Mouse (Mus musculus) CH12.LX (cell line): ENCODE measurements around the gene Wrnip1. TPM values are rescaled to one million over a fixed set of nuclear protein-coding genes. Genes with fewer than 3 reads are reported as not detected.
A peak's percentile ranks its signal among the peaks of the same experiment; 100 is the strongest.

ENCODE experiments used
- DNase-seq: peaks from one replicate; pipeline ENCODE4 v3.0.0-alpha.2; 2013; ENCODE audit errors: extremely low read depth
- H3K27ac ChIP-seq: 2 replicates; pipeline ENCODE4 v1.5.1; 2012; ENCODE audit warnings: low read depth, mild to moderate bottlenecking, control low read depth, moderate library complexity; ENCODE audit not compliant: insufficient read depth
- H3K27me3 ChIP-seq: replicated peaks from 2 replicates; pipeline ENCODE3; 2012; ENCODE audit warnings: inconsistent platforms
- H3K36me3 ChIP-seq, 2 experiments: replicated peaks in 1 of 2; 2 replicates each; pipeline versions ENCODE3 to v1.6.1; 2012; ENCODE audit warnings: inconsistent platforms in 1 of 2, low read length in 1 of 2, mild to moderate bottlenecking in 1 of 2, mixed read lengths in 1 of 2, moderate library complexity in 1 of 2; ENCODE audit not compliant: control insufficient read depth in 1 of 2, insufficient read depth in 1 of 2
- H3K4me1 ChIP-seq, 2 experiments: 2 replicates each; pipeline ENCODE4 v1.6.1; 2012; ENCODE audit warnings: inconsistent platforms in 1 of 2, moderate library complexity in 1 of 2; ENCODE audit not compliant: insufficient read depth in 2 of 2, control insufficient read depth in 1 of 2
- H3K4me2 ChIP-seq: 2 replicates; pipeline ENCODE4 v1.6.1; 2012; ENCODE audit warnings: low read depth, mild to moderate bottlenecking, control low read depth; ENCODE audit not compliant: poor library complexity, insufficient read depth, severe bottlenecking
- H3K4me3 ChIP-seq, 3 experiments: fragments of 150-350 bp in 1 of 3; sonication (generic) in 1 of 3; replicated peaks in 1 of 3; 2 replicates each; pipeline versions ENCODE3 to v1.5.1; 2011 to 2012; ENCODE audit warnings: low read depth in 2 of 3, low read length in 2 of 3, mild to moderate bottlenecking in 2 of 3, moderate library complexity in 2 of 3, control low read depth in 1 of 3, improper control_type of control experiment in 1 of 3, inconsistent platforms in 1 of 3, mixed read lengths in 1 of 3; ENCODE audit not compliant: poor library complexity in 1 of 3
- H3K79me2 ChIP-seq: replicated peaks from 2 replicates; pipeline ENCODE4 v1.6.1; 2012; ENCODE audit warnings: mild to moderate bottlenecking, moderate library complexity; ENCODE audit not compliant: control insufficient read depth, poor library complexity, insufficient read depth, severe bottlenecking; ENCODE audit errors: extremely low read depth
- H3K9ac ChIP-seq: 2 replicates; pipeline ENCODE4 v1.6.1; 2012; ENCODE audit warnings: low read depth, mild to moderate bottlenecking, control low read depth, moderate library complexity; ENCODE audit not compliant: insufficient read depth
- H3K9me3 ChIP-seq: replicated peaks from 2 replicates; pipeline ENCODE3; 2012; ENCODE audit warnings: low read length, inconsistent platforms, mixed read lengths
- CTCF ChIP-seq, 2 experiments: IDR thresholded peaks in 1 of 2; conservative IDR thresholded peaks in 1 of 2; 2 replicates each; pipeline ENCODE4 v1.5.1; 2011 to 2012; ENCODE audit warnings: low read depth in 2 of 2, low read length in 2 of 2, improper control_type of control experiment in 1 of 2, inconsistent platforms in 1 of 2, mild to moderate bottlenecking in 1 of 2, moderate library complexity in 1 of 2
- E2F4 ChIP-seq: IDR thresholded peaks from 2 replicates; pipeline ENCODE4 v1.6.1; 2011; ENCODE audit warnings: low read depth, low read length, improper control_type of control experiment; ENCODE audit not compliant: insufficient replicate concordance
- ELF1 ChIP-seq: IDR thresholded peaks from 2 replicates; pipeline ENCODE4 v1.6.1; 2014; ENCODE audit warnings: low read depth, mild to moderate bottlenecking, inconsistent platforms, low read length, improper control_type of control experiment
- HCFC1 ChIP-seq: IDR thresholded peaks from 2 replicates; pipeline ENCODE4 v1.6.1; 2012; ENCODE audit warnings: low read depth, mild to moderate bottlenecking, inconsistent platforms, low read length, improper control_type of control experiment
- IRF4 ChIP-seq: IDR thresholded peaks from 2 replicates; pipeline ENCODE4 v1.6.1; 2014; ENCODE audit warnings: low read depth, mild to moderate bottlenecking, inconsistent platforms, low read length, improper control_type of control experiment
- JUND ChIP-seq: conservative IDR thresholded peaks from 2 replicates; pipeline ENCODE4 v1.6.1; 2011; ENCODE audit warnings: low read depth, low read length, improper control_type of control experiment
- MAFK ChIP-seq: IDR thresholded peaks from 2 replicates; pipeline ENCODE4 v1.6.1; 2011; ENCODE audit warnings: low read length, improper control_type of control experiment; ENCODE audit not compliant: insufficient replicate concordance
- MEF2A ChIP-seq: IDR thresholded peaks from 2 replicates; pipeline ENCODE4 v1.6.1; 2014; ENCODE audit warnings: low read depth, mild to moderate bottlenecking, inconsistent platforms, low read length, improper control_type of control experiment, borderline replicate concordance
- PAX5 ChIP-seq: IDR thresholded peaks from 2 replicates; pipeline ENCODE4 v1.6.1; 2012; ENCODE audit warnings: low read length, inconsistent platforms, mixed read lengths
- RAD21 ChIP-seq: IDR thresholded peaks from 2 replicates; pipeline ENCODE4 v1.6.1; 2011; ENCODE audit warnings: low read depth, mild to moderate bottlenecking, low read length, improper control_type of control experiment, moderate library complexity
- SMC3 ChIP-seq: IDR thresholded peaks from 2 replicates; pipeline ENCODE4 v1.6.1; 2011; ENCODE audit warnings: low read depth, low read length, improper control_type of control experiment
- ZNF384 ChIP-seq: IDR thresholded peaks from 2 replicates; pipeline ENCODE4 v1.6.1; 2012; ENCODE audit warnings: low read depth, low read length, improper control_type of control experiment, inconsistent platforms
- dilution Hi-C: fragments of 300-500 bp; cut with MboI; formaldehyde crosslinking; loops from 2 replicates; pipeline ENCODE4 v1.14.3; 2020; ENCODE audit warnings: low sequenced_read_pairs; ENCODE audit not compliant: extremely low pct_unique_long_range_greater_than_20kb, extremely low pct_ligation_motif_present
- in situ Hi-C: fragments of 300-500 bp; cut with MboI; formaldehyde crosslinking; loops from 3 replicates; pipeline ENCODE4 v1.14.3; 2019; ENCODE audit warnings: low sequenced_read_pairs, low pct_ligation_motif_present, low pct_unique_long_range_greater_than_20kb, mixed read lengths
- polyA plus RNA-seq: library from polyadenylated mRNA; unstranded; fragments of >175 nt; gene quantifications from 2 replicates; pipeline ENCODE4 v1.2.1, GENCODE M21; 2012; ENCODE audit warnings: low read depth; ENCODE audit not compliant: insufficient read length
- total RNA-seq, 2 experiments: library from RNA; depleted of rRNA; stranded (reverse); fragments of 300-350 nt in 1 of 2; fragments of >200 nt in 1 of 2; gene quantifications; 2 replicates each; pipeline ENCODE4 v1.2.3; 2012 to 2014

The Wrnip1 gene
- total and polyA plus RNA-seq, 3 experiments = 47.4 to 61.4 (median 60.5) TPM

DNA sequence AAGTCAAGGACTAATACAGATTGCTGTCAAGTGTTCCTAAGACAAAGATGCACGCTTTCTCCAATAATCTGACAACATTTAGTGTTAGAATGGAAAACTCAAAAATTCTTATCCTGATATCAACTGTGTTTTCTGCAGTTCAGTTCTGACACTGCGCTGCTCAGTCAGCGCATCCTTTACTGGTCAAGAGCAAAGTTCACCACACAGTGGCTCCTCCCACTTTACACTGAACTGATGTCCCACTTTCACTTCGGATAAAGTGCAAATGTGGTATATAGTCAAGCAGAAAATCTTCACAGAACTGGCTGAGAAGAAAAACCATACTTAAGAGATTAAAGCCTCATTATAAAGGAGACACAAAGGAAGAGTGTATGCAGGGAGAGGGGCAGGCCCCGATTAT, 6.7 kb upstream of the Wrnip1 start:
- H3K4me3 ChIP-seq = no peak overlapping the region
- H3K36me3 ChIP-seq = no peaks in the 10 kb centered on the region
- peaks cover 5 to 21% of the 10 kb centered on the region in 2 experiments; a peak in 3 of 4 replicates for H3K4me1 ChIP-seq
- no peak overlapping the region for H3K9ac ChIP-seq
- no peaks in the 10 kb centered on the region for H3K27me3 ChIP-seq
- DNase-seq = no peak
- no peaks in the 10 kb centered on the region for H3K79me2 ChIP-seq
- in situ Hi-C loops = no loop called here
- no peak overlapping the region for H3K27ac ChIP-seq
- H3K4me2 ChIP-seq = no peak overlapping the region
- dilution Hi-C loops = no loop called here
- no peak for TF ChIP-seq CTCF (conservative IDR thresholded peaks at IDR 0.05 in 1 of 2, IDR thresholded peaks at IDR 0.05 in 1 of 2; ENCODE audit: low read depth in 2 of 2, low read length in 2 of 2)
- TF ChIP-seq, all 38 proteins: peak for 0
- H3K9me3 ChIP-seq = no peaks in the 10 kb centered on the region

DNA sequence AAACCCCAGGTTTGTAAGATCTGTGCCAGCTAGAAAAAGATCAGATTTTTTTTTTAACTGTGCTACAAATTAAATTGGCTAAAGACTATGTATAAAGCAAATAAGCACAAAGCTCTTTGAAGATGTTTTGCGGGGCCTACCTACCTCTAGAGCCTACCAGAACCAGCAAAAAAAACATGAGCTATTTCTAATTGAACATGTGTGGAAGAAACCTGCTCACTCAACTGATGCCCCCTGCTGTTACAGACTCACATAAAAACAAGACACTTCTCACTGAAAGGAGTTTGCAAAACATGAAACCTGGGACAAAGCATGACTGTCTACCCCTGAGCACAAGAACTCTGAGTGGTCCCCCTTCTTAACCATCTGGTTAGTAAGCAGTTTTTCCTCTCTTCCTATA, 4.8 kb upstream of the Wrnip1 start:
- no peak overlapping the region for H3K4me3 ChIP-seq
- no peak overlapping the region for H3K4me2 ChIP-seq
- no peak overlapping the region for H3K27ac ChIP-seq
- no peak for TF ChIP-seq PAX5
- no peak for TF ChIP-seq E2F4
- 0 out of 2 replicates have a peak, but pooled peaks have one; percentile 13 for TF ChIP-seq IRF4
- peak; percentile 6; the same call in 1 of the 2 replicates for TF ChIP-seq RAD21
- no peak for TF ChIP-seq HCFC1
- TF ChIP-seq ZNF384 = peak; percentile 76
- peak in 1 of 2 experiments; percentile 63; a peak in 2 of 4 replicates for TF ChIP-seq CTCF (conservative IDR thresholded peaks at IDR 0.05 in 1 of 2, IDR thresholded peaks at IDR 0.05 in 1 of 2; ENCODE audit: low read depth in 2 of 2, low read length in 2 of 2)
- TF ChIP-seq ELF1 = 0 out of 2 replicates have a peak, but pooled peaks have one; percentile 8
- TF ChIP-seq SMC3 = peak; percentile 54
- peak; percentile 20 for DNase-seq
- H3K9ac ChIP-seq = peak overlapping the region; percentile 4; the same call in 1 of the 2 replicates
- H3K36me3 ChIP-seq = no peaks in the 10 kb centered on the region
- no peaks in the 10 kb centered on the region for H3K79me2 ChIP-seq
- dilution Hi-C loops = no loop called here
- in situ Hi-C loops = no loop called here
- H3K4me1 ChIP-seq = peaks cover 5 to 21% of the 10 kb centered on the region in 2 experiments; a peak in 3 of 4 replicates
- no peaks in the 10 kb centered on the region for H3K27me3 ChIP-seq
- no peaks in the 10 kb centered on the region for H3K9me3 ChIP-seq

DNA sequence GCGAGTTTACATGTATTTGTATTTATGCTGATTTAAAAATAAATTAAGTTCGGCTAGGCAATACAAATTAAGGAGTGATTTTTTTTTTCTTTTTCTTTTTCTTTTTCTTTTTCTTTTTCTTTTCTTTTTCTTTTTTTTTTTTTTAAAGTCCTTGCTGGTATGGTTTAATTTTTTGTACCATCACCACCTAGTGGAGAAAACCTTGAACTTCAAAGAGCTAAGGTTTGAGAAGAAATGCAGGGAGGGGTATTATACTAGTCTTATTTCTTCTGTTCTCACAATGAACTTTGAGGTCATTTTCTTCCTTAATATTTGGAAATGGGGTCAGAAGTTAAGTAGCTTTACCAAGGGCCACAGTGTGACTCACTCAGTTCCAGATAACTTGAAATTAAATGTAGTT, 2.7 kb upstream of the Wrnip1 start:
- Histone ChIP-seq H3K27ac (no peak overlapping the region), H3K9me3 (no peaks in the 10 kb centered on the region), H3K79me2 (peaks cover 18% of the 10 kb centered on the region), H3K4me1 (peaks cover 8 to 30% of the 10 kb centered on the region in 2 experiments; a peak in 3 of 4 replicates)
- in situ Hi-C loops = no loop called here
- peak; percentile 49 for DNase-seq
- TF ChIP-seq MAFK = no peak
- no peak for TF ChIP-seq MEF2A
- peak in 1 of 2 experiments; percentile 57; a peak in 3 of 4 replicates for TF ChIP-seq CTCF (conservative IDR thresholded peaks at IDR 0.05 in 1 of 2, IDR thresholded peaks at IDR 0.05 in 1 of 2; ENCODE audit: low read depth in 2 of 2, low read length in 2 of 2)
- TF ChIP-seq ZNF384 = peak; percentile 96
- no peak for TF ChIP-seq JUND
- peak; percentile 22 for TF ChIP-seq RAD21
- TF ChIP-seq, all 38 proteins: peak for 3
- H3K4me2 ChIP-seq = no peak overlapping the region
- no peak overlapping the region for H3K9ac ChIP-seq
- no peaks in the 10 kb centered on the region for H3K27me3 ChIP-seq
- H3K36me3 ChIP-seq = peaks cover 0 to 6% of the 10 kb centered on the region in 2 experiments
- no peak overlapping the region for H3K4me3 ChIP-seq
- dilution Hi-C loops = no loop called here
